In genomic region chr3:123411821-123412578, GRCm38 (mm10) we compare ENCODE assay signal across 12 mouse cellular contexts.
"Had no signal": no experiment of that assay in that cellular context is flagged by ENCODE, and none has a peak within 500 bp of the region (broad histone marks: within the 10 kb centered on the region; RNA-seq: fewer than 3 reads in every experiment).

No protein-coding gene starts in this region.

- ATAC-seq: intestine, postnatal 0 days; liver, postnatal 0 days; lung, postnatal 0 days; midbrain, embryonic 15.5 days had no signal

- DNase-seq: layer of hippocampus, postnatal 36 days; left cerebral cortex, postnatal 4 days; liver, postnatal 0 days; lung, embryonic 14.5 days; retina, postnatal 1 day; right cerebral cortex, postnatal 25 days; spleen, adult 18-20 months; thymus, adult 18-20 months; thymus, postnatal 36 days had no signal
